Mouse (Mus musculus) liver, embryonic 13.5 days (tissue): Measurements from ENCODE around the gene Cpne4. TPM values are rescaled to one million over a fixed set of nuclear protein-coding genes. Genes with fewer than 3 reads are reported as not detected.

Experiments used
- ATAC-seq: fragments of 200-750 bp; cut with Nextera tagmentation; 2 replicates; pipeline ENCODE4 v1.8.0; 2017; ENCODE audit warnings: low read depth, mild to moderate bottlenecking, moderate number of reproducible peaks, moderate library complexity
- DNase-seq: peaks from one replicate; pipeline ENCODE4 v3.0.0; 2022
- H3K27ac ChIP-seq: fragments of 300-500 bp; sonication (generic); 2 replicates; pipeline ENCODE4 v1.5.1; 2015; ENCODE audit warnings: moderate library complexity, mild to moderate bottlenecking, inconsistent platforms
- H3K27me3 ChIP-seq: fragments of 300-500 bp; sonication (generic); 2 replicates; pipeline ENCODE4 v1.6.1; 2015; ENCODE audit warnings: mild to moderate bottlenecking, inconsistent platforms
- H3K36me3 ChIP-seq: fragments of 300-500 bp; sonication (generic); 2 replicates; pipeline ENCODE4 v1.6.1; 2015; ENCODE audit warnings: mild to moderate bottlenecking, inconsistent platforms
- H3K4me1 ChIP-seq: fragments of 300-500 bp; sonication (generic); replicated peaks from 2 replicates; pipeline ENCODE4 v1.6.1; 2015; ENCODE audit warnings: inconsistent platforms
- H3K4me2 ChIP-seq: fragments of 300-500 bp; sonication (generic); 2 replicates; pipeline ENCODE4 v1.6.1; 2015; ENCODE audit warnings: inconsistent platforms, mild to moderate bottlenecking, moderate library complexity
- H3K4me3 ChIP-seq: fragments of 300-500 bp; sonication (generic); replicated peaks from 2 replicates; pipeline ENCODE4 v1.5.1; 2015; ENCODE audit warnings: mild to moderate bottlenecking, inconsistent platforms
- H3K9ac ChIP-seq: fragments of 300-500 bp; sonication (generic); 2 replicates; pipeline ENCODE4 v1.6.1; 2015; ENCODE audit warnings: mild to moderate bottlenecking, inconsistent platforms
- H3K9me3 ChIP-seq: fragments of 300-500 bp; sonication (generic); replicated peaks from 2 replicates; pipeline ENCODE4 v1.6.1; 2016; ENCODE audit warnings: inconsistent platforms
- WGBS: fragments of 180-500 bp; shearing (Covaris S2); methylation state at CpG from one replicate; pipeline ENCODE4 v1.1.7; 2015; ENCODE audit not compliant: insufficient replicate concordance; 5-methylcytosine and 5-hydroxymethylcytosine counted together
- polyA plus RNA-seq: library from polyadenylated mRNA; unstranded; fragments of >200 nt; fragmentation: Nextera tagmentation; extraction: Ambion mirVana; gene quantifications from 2 replicates; pipeline ENCODE4 v1.2.1, GENCODE M21; 2015

The Cpne4 gene
- polyA plus RNA-seq, 1 experiment from 2014 or later, result 0.12 TPM

GRCm38 (mm10) chr9:104877014-104877413 is 329.9 kb downstream of the Cpne4 start:
- no peak overlapping the region for H3K4me2 ChIP-seq
- H3K27ac ChIP-seq, result no peak overlapping the region
- H3K4me1 ChIP-seq, result no peaks in the 10 kb centered on the region
- H3K27me3 ChIP-seq, result no peaks in the 10 kb centered on the region
- no peak overlapping the region for H3K9ac ChIP-seq
- H3K9me3 ChIP-seq, result no peaks in the 10 kb centered on the region
- DNase-seq, result no peak
- ATAC-seq, result no peak
- H3K36me3 ChIP-seq, result no peaks in the 10 kb centered on the region
- no peak overlapping the region for H3K4me3 ChIP-seq
- WGBS, result 38% methylated on average over 3 of the region's 3 CpGs

- 67% methylated on average over 6 of the region's 6 CpGs for WGBS
- Histone ChIP-seq H3K4me2 (no peak overlapping the region), H3K27ac (no peak overlapping the region), H3K27me3 (no peaks in the 10 kb centered on the region), H3K4me1 (no peaks in the 10 kb centered on the region), H3K9ac (no peak overlapping the region), H3K36me3 (no peaks in the 10 kb centered on the region), H3K4me3 (no peak overlapping the region), H3K9me3 (no peaks in the 10 kb centered on the region)
- no peak for ATAC-seq
- DNase-seq, result no peak
Measured at GRCm38 (mm10) chr9:104878558-104878957, 331.5 kb downstream of the Cpne4 start.

- Histone ChIP-seq H3K4me1 (no peaks in the 10 kb centered on the region), H3K4me2 (no peak overlapping the region), H3K27ac (no peak overlapping the region), H3K27me3 (no peaks in the 10 kb centered on the region), H3K9ac (no peak overlapping the region), H3K9me3 (0 out of 2 replicates have a peak, but pooled peaks cover 4% of the 10 kb centered on the region), H3K36me3 (no peaks in the 10 kb centered on the region), H3K4me3 (no peak overlapping the region)
- no peak for DNase-seq
- ATAC-seq, result no peak
- WGBS, result 60% methylated on average over 3 of the region's 3 CpGs
Measured at GRCm38 (mm10) chr9:104890517-104890916, 343.4 kb downstream of the Cpne4 start.

GRCm38 (mm10) chr9:104895360-104895759 is 348.3 kb downstream of the Cpne4 start:
- 0 out of 2 replicates have a peak, but pooled peaks cover 4% of the 10 kb centered on the region for H3K9me3 ChIP-seq
- no peak overlapping the region for H3K4me3 ChIP-seq
- DNase-seq, result no peak
- no peaks in the 10 kb centered on the region for H3K27me3 ChIP-seq
- no peak overlapping the region for H3K27ac ChIP-seq
- no peaks in the 10 kb centered on the region for H3K36me3 ChIP-seq
- H3K4me2 ChIP-seq, result no peak overlapping the region
- no peak overlapping the region for H3K9ac ChIP-seq
- H3K4me1 ChIP-seq, result no peaks in the 10 kb centered on the region
- 65% methylated on average over 4 of the region's 4 CpGs for WGBS
- no peak for ATAC-seq

GRCm38 (mm10) chr9:104901118-104901517 is 354.0 kb downstream of the Cpne4 start:
- ATAC-seq (no peak), DNase-seq (no peak)
- H3K9ac ChIP-seq, result no peak overlapping the region
- H3K36me3 ChIP-seq, result no peaks in the 10 kb centered on the region
- H3K9me3 ChIP-seq, result peaks cover 4% of the 10 kb centered on the region; the same call in 1 of the 2 replicates
- no peaks in the 10 kb centered on the region for H3K27me3 ChIP-seq
- 58% methylated on average over 6 of the region's 6 CpGs for WGBS
- no peak overlapping the region for H3K4me2 ChIP-seq
- no peaks in the 10 kb centered on the region for H3K4me1 ChIP-seq
- H3K4me3 ChIP-seq, result no peak overlapping the region
- H3K27ac ChIP-seq, result no peak overlapping the region

GRCm38 (mm10) chr9:104901827-104902226 is 354.7 kb downstream of the Cpne4 start:
- WGBS, result 50% methylated on average over 2 of the region's 2 CpGs
- Histone ChIP-seq H3K4me2 (no peak overlapping the region), H3K9ac (no peak overlapping the region), H3K4me1 (no peaks in the 10 kb centered on the region), H3K27ac (no peak overlapping the region), H3K4me3 (no peak overlapping the region), H3K9me3 (peaks cover 4% of the 10 kb centered on the region; the same call in 1 of the 2 replicates), H3K27me3 (no peaks in the 10 kb centered on the region), H3K36me3 (no peaks in the 10 kb centered on the region)
- DNase-seq (no peak), ATAC-seq (no peak)

- Histone ChIP-seq H3K27me3 (no peaks in the 10 kb centered on the region), H3K9me3 (no peaks in the 10 kb centered on the region; the same call in 1 of the 2 replicates), H3K4me1 (no peaks in the 10 kb centered on the region), H3K4me3 (no peak overlapping the region), H3K36me3 (no peaks in the 10 kb centered on the region), H3K27ac (no peak overlapping the region), H3K4me2 (no peak overlapping the region), H3K9ac (no peak overlapping the region)
- WGBS, result 64% methylated on average over 2 of the region's 2 CpGs
- DNase-seq (no peak), ATAC-seq (no peak)
Measured at GRCm38 (mm10) chr9:104912686-104913085, 365.6 kb downstream of the Cpne4 start.

GRCm38 (mm10) chr9:104913327-104913726 is 366.2 kb downstream of the Cpne4 start:
- Histone ChIP-seq H3K9me3 (no peaks in the 10 kb centered on the region; the same call in 1 of the 2 replicates), H3K36me3 (no peaks in the 10 kb centered on the region), H3K4me3 (no peak overlapping the region), H3K27me3 (no peaks in the 10 kb centered on the region), H3K9ac (no peak overlapping the region), H3K4me1 (no peaks in the 10 kb centered on the region), H3K27ac (no peak overlapping the region), H3K4me2 (no peak overlapping the region)
- WGBS, result 53% methylated on average over 2 of the region's 2 CpGs
- no peak for DNase-seq
- no peak for ATAC-seq

- WGBS, result 75% methylated on average over 4 of the region's 4 CpGs
- Histone ChIP-seq H3K9ac (no peak overlapping the region), H3K4me2 (no peak overlapping the region), H3K36me3 (no peaks in the 10 kb centered on the region), H3K27me3 (no peaks in the 10 kb centered on the region), H3K9me3 (no peaks in the 10 kb centered on the region), H3K4me1 (no peaks in the 10 kb centered on the region), H3K27ac (no peak overlapping the region), H3K4me3 (no peak overlapping the region)
- DNase-seq, result no peak
- ATAC-seq, result no peak
Measured at GRCm38 (mm10) chr9:104921197-104921596, 374.1 kb downstream of the Cpne4 start.

- H3K27ac ChIP-seq, result no peak overlapping the region
- no peaks in the 10 kb centered on the region for H3K9me3 ChIP-seq
- H3K36me3 ChIP-seq, result no peaks in the 10 kb centered on the region
- no peak for ATAC-seq
- 46% methylated on average over 2 of the region's 2 CpGs for WGBS
- no peaks in the 10 kb centered on the region for H3K27me3 ChIP-seq
- no peak overlapping the region for H3K4me2 ChIP-seq
- DNase-seq, result no peak
- no peak overlapping the region for H3K4me3 ChIP-seq
- H3K4me1 ChIP-seq, result no peaks in the 10 kb centered on the region
- no peak overlapping the region for H3K9ac ChIP-seq
Measured at GRCm38 (mm10) chr9:104922051-104922450, 375.0 kb downstream of the Cpne4 start.

GRCm38 (mm10) chr9:104928806-104929205 is 381.7 kb downstream of the Cpne4 start:
- WGBS, result 63% methylated on average over 9 of the region's 9 CpGs
- Histone ChIP-seq H3K36me3 (no peaks in the 10 kb centered on the region), H3K4me3 (no peak overlapping the region), H3K9me3 (no peaks in the 10 kb centered on the region), H3K4me2 (no peak overlapping the region), H3K27ac (no peak overlapping the region), H3K9ac (no peak overlapping the region), H3K27me3 (no peaks in the 10 kb centered on the region), H3K4me1 (no peaks in the 10 kb centered on the region)
- ATAC-seq (no peak), DNase-seq (no peak)

GRCm38 (mm10) chr9:104940389-104940788 is 393.3 kb downstream of the Cpne4 start:
- Histone ChIP-seq H3K4me1 (no peaks in the 10 kb centered on the region), H3K36me3 (no peaks in the 10 kb centered on the region), H3K4me3 (no peak overlapping the region), H3K4me2 (no peak overlapping the region), H3K27ac (no peak overlapping the region), H3K9ac (no peak overlapping the region), H3K27me3 (no peaks in the 10 kb centered on the region), H3K9me3 (0 out of 2 replicates have a peak, but pooled peaks cover 9% of the 10 kb centered on the region)
- no peak for ATAC-seq
- 54% methylated on average over 4 of the region's 4 CpGs for WGBS
- no peak for DNase-seq
